Mouse (Mus musculus): ENCODE data around the gene I0C0044D17Rik.

- TF ChIP-seq TAL1 (IDR thresholded peaks at IDR 0.05; ENCODE audit: low read length): no peak
- no peak for TF ChIP-seq GATA1 (IDR thresholded peaks at IDR 0.05; ENCODE audit: low read length)
These were observed 37.4 kb downstream of the I0C0044D17Rik start for GRCm38 (mm10) chr4:98786281-98786680.

Data from erythroblast, embryonic 14.5 days (primary cell).